Mouse (Mus musculus) midbrain, embryonic 12.5 days (tissue): ENCODE results near the gene Spaca7. TPM values are rescaled to one million over a fixed set of nuclear protein-coding genes. Genes with fewer than 3 reads are reported as not detected.

Experiments
- ATAC-seq: fragments of 200-750 bp; cut with Nextera tagmentation; 2 replicates; pipeline ENCODE4 v1.8.0; 2017; ENCODE audit warnings: low read depth, moderate TSS enrichment, moderate library complexity; ENCODE audit not compliant: low FRiP score
- H3K27ac ChIP-seq: fragments of 300-500 bp; sonication (generic); replicated peaks from 2 replicates; pipeline ENCODE4 v1.5.1; 2016; ENCODE audit warnings: mild to moderate bottlenecking
- H3K27me3 ChIP-seq: fragments of 300-500 bp; sonication (generic); 2 replicates; pipeline ENCODE4 v1.6.1; 2016; ENCODE audit warnings: mild to moderate bottlenecking
- H3K36me3 ChIP-seq: fragments of 300-500 bp; sonication (generic); 2 replicates; pipeline ENCODE4 v1.6.1; 2016
- H3K4me1 ChIP-seq: fragments of 300-500 bp; sonication (generic); 2 replicates; pipeline ENCODE4 v1.6.1; 2016
- H3K4me2 ChIP-seq: fragments of 300-500 bp; sonication (generic); replicated peaks from 2 replicates; pipeline ENCODE4 v1.6.1; 2016; ENCODE audit warnings: mild to moderate bottlenecking, moderate library complexity
- H3K4me3 ChIP-seq: fragments of 300-500 bp; sonication (generic); 2 replicates; pipeline ENCODE4 v1.5.1; 2016; ENCODE audit warnings: mild to moderate bottlenecking
- H3K9ac ChIP-seq: fragments of 300-500 bp; sonication (generic); replicated peaks from 2 replicates; pipeline ENCODE4 v1.6.1; 2016; ENCODE audit warnings: mild to moderate bottlenecking, moderate library complexity
- H3K9me3 ChIP-seq: fragments of 300-500 bp; sonication (generic); 2 replicates; pipeline ENCODE4 v1.6.1; 2016; ENCODE audit warnings: mild to moderate bottlenecking
- WGBS: fragments of 180-500 bp; shearing (Covaris S2); methylation state at CpG from one replicate; pipeline ENCODE4 v1.1.7; 2016; 5-methylcytosine and 5-hydroxymethylcytosine counted together
- polyA plus RNA-seq: library from polyadenylated mRNA; unstranded; fragments of >200 nt; fragmentation: Nextera tagmentation; extraction: Ambion mirVana; gene quantifications from 2 replicates; pipeline ENCODE4 v1.2.1, GENCODE M21; 2016

Gene Spaca7
- polyA plus RNA-seq, 1 experiment from 2014 or later = not detected

DNA sequence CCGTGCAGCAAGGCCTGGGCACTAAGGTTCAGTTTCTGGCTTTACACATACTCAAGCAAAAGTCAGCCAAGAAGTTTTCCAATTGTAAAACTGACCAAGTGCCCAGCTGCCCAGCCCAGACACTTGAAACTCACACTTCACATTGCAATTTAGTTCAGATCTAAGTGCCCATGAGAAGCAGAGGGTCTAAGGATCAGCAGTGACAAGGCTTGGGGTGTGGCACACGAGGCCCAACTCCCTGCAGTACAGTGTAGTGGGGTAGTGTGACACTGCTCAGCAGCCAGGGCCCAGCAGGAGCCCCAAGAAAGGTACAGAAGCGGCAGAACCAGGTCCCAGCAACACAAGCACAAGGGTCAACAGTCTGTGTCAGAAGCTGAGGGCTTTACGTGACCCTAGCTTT lies 76.1 kb downstream of the Spaca7 start:
- no peak overlapping the region for H3K4me2 ChIP-seq
- no peak for ATAC-seq
- H3K36me3 ChIP-seq = peaks cover 76% of the 10 kb centered on the region
- H3K4me1 ChIP-seq = no peaks in the 10 kb centered on the region
- H3K27me3 ChIP-seq = no peaks in the 10 kb centered on the region
- no peak overlapping the region for H3K9ac ChIP-seq
- no peak overlapping the region for H3K4me3 ChIP-seq
- 86% methylated on average over 4 of the region's 4 CpGs for WGBS
- H3K27ac ChIP-seq = no peak overlapping the region
- no peaks in the 10 kb centered on the region for H3K9me3 ChIP-seq

Other genes with a start within 250 kb of the Spaca7 start
- gene Sox1, start 177.7 kb upstream of the Spaca7 start, polyA plus RNA-seq = 6.5 and 8.4 TPM in 2 replicates
- 55.6 and 56.1 TPM in 2 replicates for gene Tubgcp3, start 99.2 kb downstream of the Spaca7 start, polyA plus RNA-seq
- 15.2 and 16.5 TPM in 2 replicates for gene Atp11a, start 184.0 kb downstream of the Spaca7 start, polyA plus RNA-seq